Mouse (Mus musculus) hindbrain, embryonic 13.5 days (tissue): ENCODE results near the gene Adgrb3. TPM values are rescaled to one million over a fixed set of nuclear protein-coding genes. Genes with fewer than 3 reads are reported as not detected.

Source experiments
- ATAC-seq: fragments of 200-750 bp; cut with Nextera tagmentation; 2 replicates; pipeline ENCODE4 v1.8.0; 2017; ENCODE audit warnings: moderate TSS enrichment; ENCODE audit not compliant: low FRiP score
- H3K27ac ChIP-seq: fragments of 300-500 bp; sonication (generic); 2 replicates; pipeline ENCODE4 v1.5.1; 2015; ENCODE audit warnings: inconsistent platforms, mild to moderate bottlenecking, moderate library complexity
- H3K27me3 ChIP-seq: fragments of 300-500 bp; sonication (generic); 2 replicates; pipeline ENCODE4 v1.6.1; 2015; ENCODE audit warnings: mild to moderate bottlenecking, inconsistent platforms
- H3K36me3 ChIP-seq: fragments of 300-500 bp; sonication (generic); 2 replicates; pipeline ENCODE4 v1.6.1; 2015; ENCODE audit warnings: mild to moderate bottlenecking, inconsistent platforms
- H3K4me1 ChIP-seq: fragments of 300-500 bp; sonication (generic); replicated peaks from 2 replicates; pipeline ENCODE4 v1.6.1; 2015; ENCODE audit warnings: inconsistent platforms
- H3K4me2 ChIP-seq: fragments of 300-500 bp; sonication (generic); 2 replicates; pipeline ENCODE4 v1.6.1; 2015; ENCODE audit warnings: inconsistent platforms, mild to moderate bottlenecking, moderate library complexity
- H3K4me3 ChIP-seq: fragments of 300-500 bp; sonication (generic); 2 replicates; pipeline ENCODE4 v1.5.1; 2015; ENCODE audit warnings: mild to moderate bottlenecking, inconsistent platforms
- H3K9ac ChIP-seq: fragments of 300-500 bp; sonication (generic); 2 replicates; pipeline ENCODE4 v1.6.1; 2015; ENCODE audit warnings: mild to moderate bottlenecking, inconsistent platforms
- H3K9me3 ChIP-seq: fragments of 300-500 bp; sonication (generic); 2 replicates; pipeline ENCODE4 v1.6.1; 2016; ENCODE audit warnings: inconsistent platforms
- WGBS: fragments of 180-500 bp; shearing (Covaris S2); methylation state at CpG from one replicate; pipeline ENCODE4 v1.1.7; 2015; 5-methylcytosine and 5-hydroxymethylcytosine counted together
- polyA plus RNA-seq: library from polyadenylated mRNA; unstranded; fragments of >200 nt; fragmentation: Nextera tagmentation; extraction: Ambion mirVana; gene quantifications from 2 replicates; pipeline ENCODE4 v1.2.1, GENCODE M21; 2015

Gene Adgrb3
- polyA plus RNA-seq, 1 experiment from 2014 or later, result 41.2 TPM

GRCm38 (mm10) chr1:25824626-25825025 is 4.9 kb downstream of the Adgrb3 start:
- H3K9ac ChIP-seq, result peak overlapping the region; percentile 2; the same call in 1 of the 2 replicates
- H3K9me3 ChIP-seq, result no peaks in the 10 kb centered on the region
- H3K4me1 ChIP-seq, result peaks cover 47% of the 10 kb centered on the region
- peak; percentile 18; the same call in 1 of the 2 replicates for ATAC-seq
- no peaks in the 10 kb centered on the region for H3K36me3 ChIP-seq
- H3K27ac ChIP-seq, result 0 out of 2 replicates have a peak overlapping the region, but pooled peaks have one; percentile 0
- 30% methylated on average over 4 of the region's 4 CpGs for WGBS
- peak overlapping the region; percentile 67 for H3K4me2 ChIP-seq
- no peaks in the 10 kb centered on the region for H3K27me3 ChIP-seq
- H3K4me3 ChIP-seq, result peak overlapping the region; percentile 72

GRCm38 (mm10) chr1:25823961-25824360 is 5.5 kb downstream of the Adgrb3 start:
- no peak for ATAC-seq
- no peak overlapping the region for H3K27ac ChIP-seq
- peak overlapping the region; percentile 67 for H3K4me2 ChIP-seq
- no peaks in the 10 kb centered on the region for H3K27me3 ChIP-seq
- H3K9ac ChIP-seq, result no peak overlapping the region; the same call in 1 of the 2 replicates
- H3K4me3 ChIP-seq, result peak overlapping the region; percentile 72
- peaks cover 47% of the 10 kb centered on the region for H3K4me1 ChIP-seq
- 65% methylated on average over 10 of the region's 10 CpGs for WGBS
- no peaks in the 10 kb centered on the region for H3K9me3 ChIP-seq
- no peaks in the 10 kb centered on the region for H3K36me3 ChIP-seq

- no peaks in the 10 kb centered on the region for H3K36me3 ChIP-seq
- H3K9ac ChIP-seq, result no peak overlapping the region
- ATAC-seq, result no peak
- H3K4me1 ChIP-seq, result no peaks in the 10 kb centered on the region
- H3K27ac ChIP-seq, result no peak overlapping the region
- no peaks in the 10 kb centered on the region for H3K9me3 ChIP-seq
- no peak overlapping the region for H3K4me3 ChIP-seq
- H3K27me3 ChIP-seq, result no peaks in the 10 kb centered on the region
- H3K4me2 ChIP-seq, result no peak overlapping the region
- 81% methylated on average over 1 of the region's 1 CpGs for WGBS
These were observed 14.0 kb downstream of the Adgrb3 start for GRCm38 (mm10) chr1:25815491-25815890.

- no peaks in the 10 kb centered on the region for H3K4me1 ChIP-seq
- 67% methylated on average over 1 of the region's 1 CpGs for WGBS
- H3K9ac ChIP-seq, result no peak overlapping the region
- H3K36me3 ChIP-seq, result no peaks in the 10 kb centered on the region
- no peak overlapping the region for H3K4me2 ChIP-seq
- no peak overlapping the region for H3K27ac ChIP-seq
- H3K27me3 ChIP-seq, result no peaks in the 10 kb centered on the region
- ATAC-seq, result no peak
- H3K9me3 ChIP-seq, result no peaks in the 10 kb centered on the region
- no peak overlapping the region for H3K4me3 ChIP-seq
These were observed 50.7 kb downstream of the Adgrb3 start for GRCm38 (mm10) chr1:25778784-25779183.

GRCm38 (mm10) chr1:25777459-25777858 is 52.0 kb downstream of the Adgrb3 start:
- H3K4me2 ChIP-seq, result no peak overlapping the region
- no peaks in the 10 kb centered on the region for H3K9me3 ChIP-seq
- ATAC-seq, result no peak
- H3K27me3 ChIP-seq, result no peaks in the 10 kb centered on the region
- H3K27ac ChIP-seq, result no peak overlapping the region
- H3K4me1 ChIP-seq, result no peaks in the 10 kb centered on the region
- H3K36me3 ChIP-seq, result no peaks in the 10 kb centered on the region
- no peak overlapping the region for H3K4me3 ChIP-seq
- WGBS, result 90% methylated on average over 4 of the region's 4 CpGs
- no peak overlapping the region for H3K9ac ChIP-seq

- no peak overlapping the region for H3K9ac ChIP-seq
- H3K9me3 ChIP-seq, result no peaks in the 10 kb centered on the region
- H3K27ac ChIP-seq, result no peak overlapping the region
- no peaks in the 10 kb centered on the region for H3K36me3 ChIP-seq
- H3K4me3 ChIP-seq, result no peak overlapping the region
- H3K4me2 ChIP-seq, result no peak overlapping the region
- H3K4me1 ChIP-seq, result no peaks in the 10 kb centered on the region
- H3K27me3 ChIP-seq, result no peaks in the 10 kb centered on the region
- ATAC-seq, result no peak
- WGBS, result 89% methylated on average over 3 of the region's 3 CpGs
These were observed 53.9 kb downstream of the Adgrb3 start for GRCm38 (mm10) chr1:25775440-25776130.

GRCm38 (mm10) chr1:25768958-25769357 is 60.5 kb downstream of the Adgrb3 start:
- no peak for ATAC-seq
- H3K4me2 ChIP-seq, result no peak overlapping the region
- no peaks in the 10 kb centered on the region for H3K4me1 ChIP-seq
- H3K36me3 ChIP-seq, result no peaks in the 10 kb centered on the region
- H3K27ac ChIP-seq, result no peak overlapping the region
- no peak overlapping the region for H3K4me3 ChIP-seq
- no peaks in the 10 kb centered on the region for H3K27me3 ChIP-seq
- WGBS, result 81% methylated on average over 2 of the region's 2 CpGs
- no peak overlapping the region for H3K9ac ChIP-seq
- no peaks in the 10 kb centered on the region for H3K9me3 ChIP-seq

GRCm38 (mm10) chr1:25755265-25755664 is 74.2 kb downstream of the Adgrb3 start:
- H3K27ac ChIP-seq, result no peak overlapping the region
- H3K9me3 ChIP-seq, result no peaks in the 10 kb centered on the region
- H3K36me3 ChIP-seq, result no peaks in the 10 kb centered on the region
- H3K4me2 ChIP-seq, result no peak overlapping the region
- 0 out of 2 replicates have a peak, but pooled peaks cover 4% of the 10 kb centered on the region for H3K4me1 ChIP-seq
- no peak overlapping the region for H3K4me3 ChIP-seq
- no peak for ATAC-seq
- no peaks in the 10 kb centered on the region for H3K27me3 ChIP-seq
- no peak overlapping the region for H3K9ac ChIP-seq

- H3K27ac ChIP-seq, result no peak overlapping the region
- H3K9me3 ChIP-seq, result no peaks in the 10 kb centered on the region
- no peak overlapping the region for H3K4me2 ChIP-seq
- WGBS, result 64% methylated on average over 4 of the region's 4 CpGs
- no peak overlapping the region for H3K9ac ChIP-seq
- no peak overlapping the region for H3K4me3 ChIP-seq
- H3K36me3 ChIP-seq, result no peaks in the 10 kb centered on the region
- H3K27me3 ChIP-seq, result no peaks in the 10 kb centered on the region
- no peak for ATAC-seq
- H3K4me1 ChIP-seq, result 0 out of 2 replicates have a peak, but pooled peaks cover 4% of the 10 kb centered on the region
These were observed 75.0 kb downstream of the Adgrb3 start for GRCm38 (mm10) chr1:25754528-25754927.

GRCm38 (mm10) chr1:25745575-25745974 is 83.9 kb downstream of the Adgrb3 start:
- Histone ChIP-seq H3K4me3 (no peak overlapping the region), H3K27ac (no peak overlapping the region), H3K9me3 (no peaks in the 10 kb centered on the region), H3K36me3 (no peaks in the 10 kb centered on the region), H3K4me2 (no peak overlapping the region), H3K4me1 (no peaks in the 10 kb centered on the region; the same call in 1 of the 2 replicates), H3K27me3 (no peaks in the 10 kb centered on the region), H3K9ac (no peak overlapping the region)
- no peak for ATAC-seq
- WGBS, result 86% methylated on average over 4 of the region's 4 CpGs

GRCm38 (mm10) chr1:25744736-25745135 is 84.8 kb downstream of the Adgrb3 start:
- Histone ChIP-seq H3K9me3 (no peaks in the 10 kb centered on the region), H3K4me2 (no peak overlapping the region), H3K4me3 (no peak overlapping the region), H3K27ac (no peak overlapping the region), H3K27me3 (no peaks in the 10 kb centered on the region), H3K36me3 (no peaks in the 10 kb centered on the region), H3K9ac (no peak overlapping the region), H3K4me1 (no peaks in the 10 kb centered on the region; the same call in 1 of the 2 replicates)
- ATAC-seq, result no peak
- WGBS, result 69% methylated on average over 6 of the region's 6 CpGs

- no peak overlapping the region for H3K27ac ChIP-seq
- no peak overlapping the region for H3K4me2 ChIP-seq
- ATAC-seq, result no peak
- H3K4me3 ChIP-seq, result no peak overlapping the region
- H3K27me3 ChIP-seq, result no peaks in the 10 kb centered on the region
- no peaks in the 10 kb centered on the region for H3K9me3 ChIP-seq
- H3K9ac ChIP-seq, result no peak overlapping the region
- H3K36me3 ChIP-seq, result no peaks in the 10 kb centered on the region
- H3K4me1 ChIP-seq, result no peaks in the 10 kb centered on the region
- WGBS, result 90% methylated on average over 5 of the region's 5 CpGs
These were observed 99.7 kb downstream of the Adgrb3 start for GRCm38 (mm10) chr1:25729844-25730243.

GRCm38 (mm10) chr1:25711474-25711873 is 118.0 kb downstream of the Adgrb3 start:
- no peak overlapping the region for H3K4me2 ChIP-seq
- H3K27me3 ChIP-seq, result no peaks in the 10 kb centered on the region
- H3K36me3 ChIP-seq, result no peaks in the 10 kb centered on the region
- H3K27ac ChIP-seq, result no peak overlapping the region
- 59% methylated on average over 1 of the region's 1 CpGs for WGBS
- ATAC-seq, result no peak
- H3K4me1 ChIP-seq, result 0 out of 2 replicates have a peak, but pooled peaks cover 7% of the 10 kb centered on the region
- H3K9ac ChIP-seq, result no peak overlapping the region
- H3K4me3 ChIP-seq, result no peak overlapping the region
- no peaks in the 10 kb centered on the region for H3K9me3 ChIP-seq
